Mouse (Mus musculus): ENCODE data around the gene Fbxl2. TPM values are rescaled to one million over a fixed set of nuclear protein-coding genes. Genes with fewer than 3 reads are reported as not detected.
A peak's percentile ranks its signal among the peaks of the same experiment; 100 is the strongest.

The Fbxl2 gene
- polyA plus RNA-seq, 1 experiment from 2014 or later = 4.4 TPM

DNA sequence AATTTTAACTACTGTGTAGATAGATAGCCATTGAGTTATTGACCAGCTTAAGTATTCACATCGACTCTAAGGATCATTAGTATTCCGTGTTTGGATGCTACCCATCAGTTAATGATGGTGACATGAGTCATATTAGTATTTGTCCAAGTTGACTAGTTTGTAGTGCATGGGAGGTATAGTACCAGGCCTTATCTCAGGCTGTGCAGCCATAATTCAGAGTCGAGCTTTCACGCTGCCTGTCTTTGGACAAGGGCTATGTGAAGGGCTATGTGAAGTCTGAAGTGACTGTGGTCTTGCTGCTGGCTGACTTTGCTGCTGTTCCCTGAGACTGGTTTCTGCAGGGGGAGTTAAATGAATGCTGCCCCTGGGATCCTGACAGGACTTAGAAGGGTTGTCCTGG lies 88.2 kb downstream of the Fbxl2 start:
- Histone ChIP-seq H3K4me1 (ENCODE audit: control insufficient read depth, insufficient read depth, low read length) (no peaks in the 10 kb centered on the region), H3K27ac (ENCODE audit: low read length) (no peak overlapping the region), H3K27me3 (ENCODE audit: control insufficient read depth, insufficient read depth, low read length) (no peaks in the 10 kb centered on the region), H3K9ac (replicated peaks; ENCODE audit: low read depth, low read length) (no peak overlapping the region), H3K36me3 (ENCODE audit: control insufficient read depth, insufficient read depth, low read length) (peaks cover 52% of the 10 kb centered on the region), H3K4me3 (ENCODE audit: low read depth, low read length) (no peak overlapping the region), H3K9me3 (ENCODE audit: control insufficient read depth, low read depth, low read length) (no peaks in the 10 kb centered on the region), H3K4me2 (replicated peaks; ENCODE audit: low read depth, low read length) (no peak overlapping the region)
- 97% methylated on average over 4 of the region's 4 CpGs for WGBS
- no peak for ATAC-seq (ENCODE audit: insufficient number of reproducible peaks, insufficient read depth, low FRiP score, low read depth)

DNA sequence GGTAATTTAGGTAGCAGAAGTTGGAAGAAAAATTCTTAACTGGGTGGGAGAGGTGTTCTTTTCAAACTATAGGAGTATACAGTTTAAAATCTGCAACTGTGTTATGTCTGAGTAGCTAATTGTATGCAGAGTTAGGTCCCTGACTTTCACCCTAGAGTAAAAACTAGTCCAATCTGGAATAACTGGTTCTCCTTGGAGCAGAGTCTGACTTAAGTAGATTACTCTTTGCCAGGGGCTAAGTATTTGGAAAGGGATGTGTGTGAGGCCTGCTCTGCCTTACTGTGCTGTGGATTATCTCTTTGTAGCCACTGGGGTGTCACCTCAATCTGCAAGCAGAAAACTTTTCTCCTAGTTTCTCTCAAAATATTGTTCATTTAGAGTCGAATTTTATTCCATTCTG lies 98.8 kb downstream of the Fbxl2 start:
- Histone ChIP-seq H3K4me2 (replicated peaks; ENCODE audit: low read depth, low read length) (no peak overlapping the region), H3K9ac (replicated peaks; ENCODE audit: low read depth, low read length) (no peak overlapping the region), H3K36me3 (ENCODE audit: control insufficient read depth, insufficient read depth, low read length) (peaks cover 25% of the 10 kb centered on the region), H3K27ac (ENCODE audit: low read length) (no peak overlapping the region), H3K4me1 (ENCODE audit: control insufficient read depth, insufficient read depth, low read length) (no peaks in the 10 kb centered on the region), H3K4me3 (ENCODE audit: low read depth, low read length) (no peak overlapping the region), H3K9me3 (ENCODE audit: control insufficient read depth, low read depth, low read length) (no peaks in the 10 kb centered on the region), H3K27me3 (ENCODE audit: control insufficient read depth, insufficient read depth, low read length) (no peaks in the 10 kb centered on the region)
- WGBS = 82% methylated on average over 1 of the region's 1 CpGs
- ATAC-seq (ENCODE audit: insufficient number of reproducible peaks, insufficient read depth, low FRiP score, low read depth) = no peak

- Histone ChIP-seq H3K9ac (replicated peaks; ENCODE audit: low read depth, low read length) (no peak overlapping the region), H3K9me3 (ENCODE audit: control insufficient read depth, low read depth, low read length) (no peaks in the 10 kb centered on the region), H3K27ac (ENCODE audit: low read length) (no peak overlapping the region), H3K4me1 (ENCODE audit: control insufficient read depth, insufficient read depth, low read length) (no peaks in the 10 kb centered on the region), H3K4me3 (ENCODE audit: low read depth, low read length) (no peak overlapping the region), H3K27me3 (ENCODE audit: control insufficient read depth, insufficient read depth, low read length) (no peaks in the 10 kb centered on the region), H3K4me2 (replicated peaks; ENCODE audit: low read depth, low read length) (no peak overlapping the region), H3K36me3 (ENCODE audit: control insufficient read depth, insufficient read depth, low read length) (peaks cover 18% of the 10 kb centered on the region)
- no peak for ATAC-seq (ENCODE audit: insufficient number of reproducible peaks, insufficient read depth, low FRiP score, low read depth)
- WGBS = 97% methylated on average over 1 of the region's 1 CpGs
Measured at GRCm38 (mm10) chr9:113943372-113943771, 102.6 kb downstream of the Fbxl2 start.

GRCm38 (mm10) chr9:113941103-113941805 lies 104.7 kb downstream of the Fbxl2 start:
- no peak overlapping the region for H3K4me3 ChIP-seq (ENCODE audit: low read depth, low read length)
- no peaks in the 10 kb centered on the region for H3K9me3 ChIP-seq (ENCODE audit: control insufficient read depth, low read depth, low read length)
- no peak overlapping the region for H3K9ac ChIP-seq (replicated peaks; ENCODE audit: low read depth, low read length)
- peaks cover 10% of the 10 kb centered on the region for H3K36me3 ChIP-seq (ENCODE audit: control insufficient read depth, insufficient read depth, low read length)
- 86% methylated on average over 3 of the region's 3 CpGs for WGBS
- ATAC-seq (ENCODE audit: insufficient number of reproducible peaks, insufficient read depth, low FRiP score, low read depth) = no peak; the same call in 1 of the 2 replicates
- no peak overlapping the region for H3K27ac ChIP-seq (ENCODE audit: low read length)
- no peak overlapping the region for H3K4me2 ChIP-seq (replicated peaks; ENCODE audit: low read depth, low read length)
- H3K4me1 ChIP-seq (ENCODE audit: control insufficient read depth, insufficient read depth, low read length) = no peaks in the 10 kb centered on the region
- H3K27me3 ChIP-seq (ENCODE audit: control insufficient read depth, insufficient read depth, low read length) = no peaks in the 10 kb centered on the region

DNA sequence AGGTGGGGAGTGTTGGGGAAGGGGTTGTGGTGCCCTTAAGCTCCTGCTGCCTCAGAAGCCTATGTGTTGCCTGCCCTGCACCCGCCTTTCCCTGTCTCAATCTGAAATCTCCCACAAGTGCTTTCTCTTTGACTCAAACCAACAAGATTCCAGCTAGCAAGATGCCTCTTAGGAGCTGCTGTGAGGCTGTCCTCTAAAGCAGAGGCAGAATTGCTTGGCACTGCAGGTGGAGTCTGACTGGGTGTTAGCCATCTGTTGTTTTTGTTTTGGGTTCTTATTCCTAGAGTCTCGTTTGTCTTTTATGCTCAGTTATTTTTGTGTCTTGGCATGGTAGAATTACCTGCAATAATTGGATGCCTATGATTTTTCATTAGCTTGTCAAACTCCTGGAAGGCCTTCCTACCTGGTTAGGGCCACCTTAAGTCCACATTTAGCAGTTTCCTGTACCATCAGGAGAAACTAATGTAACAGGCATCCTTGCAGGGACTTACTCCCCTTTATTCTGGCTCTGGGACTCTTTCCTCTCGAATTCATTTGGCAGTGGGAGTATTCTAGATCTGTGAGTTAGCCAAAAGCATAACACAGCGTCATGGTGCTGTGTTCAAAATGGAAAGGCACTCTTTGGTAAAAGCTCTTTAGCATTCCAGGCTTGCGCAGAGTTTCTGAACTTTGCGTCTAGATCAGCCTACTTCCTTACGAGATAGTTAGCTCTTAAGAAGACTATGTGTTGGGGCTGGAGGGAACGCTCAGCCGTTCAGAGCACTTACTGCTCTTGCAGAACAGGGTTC lies 106.7 kb downstream of the Fbxl2 start:
- WGBS = 87% methylated on average over 9 of the region's 9 CpGs
- ATAC-seq (ENCODE audit: insufficient number of reproducible peaks, insufficient read depth, low FRiP score, low read depth) = no peak

DNA sequence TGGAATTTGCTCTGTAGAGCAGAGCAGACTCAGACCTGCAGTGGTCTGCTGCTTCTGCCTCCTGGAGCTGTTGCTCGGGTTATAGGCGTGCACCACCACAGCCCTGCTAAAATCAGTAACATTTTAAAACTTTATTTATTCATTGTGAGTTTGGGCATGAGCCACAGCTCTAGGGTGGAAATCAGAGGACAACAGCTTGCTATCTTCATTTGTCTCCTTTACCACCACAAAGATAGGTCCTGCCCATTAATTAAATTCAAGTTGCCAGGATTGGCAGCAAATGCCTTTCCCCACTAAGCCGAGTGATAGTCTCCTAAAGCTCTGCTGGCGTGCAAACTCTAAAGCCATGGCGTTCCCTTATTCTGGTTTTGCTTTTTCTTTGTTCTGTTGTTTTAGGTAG lies 110.4 kb downstream of the Fbxl2 start:
- Histone ChIP-seq H3K9me3 (ENCODE audit: control insufficient read depth, low read depth, low read length) (no peaks in the 10 kb centered on the region), H3K4me1 (ENCODE audit: control insufficient read depth, insufficient read depth, low read length) (peaks cover 8% of the 10 kb centered on the region; the same call in 1 of the 2 replicates), H3K27ac (ENCODE audit: low read length) (no peak overlapping the region), H3K9ac (replicated peaks; ENCODE audit: low read depth, low read length) (no peak overlapping the region), H3K36me3 (ENCODE audit: control insufficient read depth, insufficient read depth, low read length) (no peaks in the 10 kb centered on the region), H3K4me3 (ENCODE audit: low read depth, low read length) (no peak overlapping the region), H3K4me2 (replicated peaks; ENCODE audit: low read depth, low read length) (no peak overlapping the region), H3K27me3 (ENCODE audit: control insufficient read depth, insufficient read depth, low read length) (no peaks in the 10 kb centered on the region)
- 62% methylated on average over 5 of the region's 5 CpGs for WGBS
- no peak for ATAC-seq (ENCODE audit: insufficient number of reproducible peaks, insufficient read depth, low FRiP score, low read depth)

More for the DNA sequence above, 106.7 kb downstream of the Fbxl2 start:
- Histone ChIP-seq H3K27ac (ENCODE audit: low read length) (no peak overlapping the region), H3K4me1 (ENCODE audit: control insufficient read depth, insufficient read depth, low read length) (no peaks in the 10 kb centered on the region; the same call in 1 of the 2 replicates), H3K36me3 (ENCODE audit: control insufficient read depth, insufficient read depth, low read length) (no peaks in the 10 kb centered on the region), H3K27me3 (ENCODE audit: control insufficient read depth, insufficient read depth, low read length) (no peaks in the 10 kb centered on the region), H3K4me3 (ENCODE audit: low read depth, low read length) (no peak overlapping the region), H3K4me2 (replicated peaks; ENCODE audit: low read depth, low read length) (no peak overlapping the region), H3K9ac (replicated peaks; ENCODE audit: low read depth, low read length) (no peak overlapping the region), H3K9me3 (ENCODE audit: control insufficient read depth, low read depth, low read length) (no peaks in the 10 kb centered on the region)

DNA sequence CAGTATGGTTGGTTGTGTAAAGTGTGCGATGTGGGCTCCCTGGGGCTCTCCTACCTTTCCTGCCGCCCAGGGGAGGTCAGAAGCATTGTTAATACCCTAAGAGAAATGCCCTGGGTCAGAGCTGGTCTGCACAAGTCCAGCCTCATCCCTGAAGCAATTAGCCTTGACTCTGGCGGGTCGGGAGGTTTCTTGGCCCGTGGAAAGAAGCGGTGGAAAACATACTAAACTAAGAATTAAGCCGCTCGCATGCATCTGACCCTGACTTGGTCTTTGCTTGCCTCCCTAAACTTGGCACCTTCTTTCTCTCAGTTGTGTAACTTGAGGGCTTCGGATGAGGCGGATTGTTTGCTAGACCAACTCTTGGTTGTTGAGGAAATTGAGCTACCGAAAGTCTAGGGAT lies 113.5 kb downstream of the Fbxl2 start:
- Histone ChIP-seq H3K36me3 (ENCODE audit: control insufficient read depth, insufficient read depth, low read length) (no peaks in the 10 kb centered on the region), H3K4me3 (ENCODE audit: low read depth, low read length) (peak overlapping the region; percentile 96), H3K9me3 (ENCODE audit: control insufficient read depth, low read depth, low read length) (no peaks in the 10 kb centered on the region), H3K9ac (replicated peaks; ENCODE audit: low read depth, low read length) (peak overlapping the region; percentile 91), H3K27ac (ENCODE audit: low read length) (peak overlapping the region; percentile 89), H3K27me3 (ENCODE audit: control insufficient read depth, insufficient read depth, low read length) (no peaks in the 10 kb centered on the region), H3K4me1 (ENCODE audit: control insufficient read depth, insufficient read depth, low read length) (peaks cover 8% of the 10 kb centered on the region; the same call in 1 of the 2 replicates), H3K4me2 (replicated peaks; ENCODE audit: low read depth, low read length) (peak overlapping the region; percentile 74)
- WGBS = 16% methylated on average over 11 of the region's 11 CpGs
- no peak for ATAC-seq (ENCODE audit: insufficient number of reproducible peaks, insufficient read depth, low FRiP score, low read depth)

GRCm38 (mm10) chr9:113932100-113932470 lies 113.9 kb downstream of the Fbxl2 start:
- Histone ChIP-seq H3K4me2 (replicated peaks; ENCODE audit: low read depth, low read length) (peak overlapping the region; percentile 74), H3K9ac (replicated peaks; ENCODE audit: low read depth, low read length) (peak overlapping the region; percentile 91), H3K4me3 (ENCODE audit: low read depth, low read length) (peak overlapping the region; percentile 96), H3K27me3 (ENCODE audit: control insufficient read depth, insufficient read depth, low read length) (no peaks in the 10 kb centered on the region), H3K36me3 (ENCODE audit: control insufficient read depth, insufficient read depth, low read length) (no peaks in the 10 kb centered on the region), H3K4me1 (ENCODE audit: control insufficient read depth, insufficient read depth, low read length) (peaks cover 8% of the 10 kb centered on the region; the same call in 1 of the 2 replicates), H3K9me3 (ENCODE audit: control insufficient read depth, low read depth, low read length) (no peaks in the 10 kb centered on the region), H3K27ac (ENCODE audit: low read length) (peak overlapping the region; percentile 89)
- WGBS = 1% methylated on average over 8 of the region's 8 CpGs
- ATAC-seq (ENCODE audit: insufficient number of reproducible peaks, insufficient read depth, low FRiP score, low read depth) = no peak
